Mouse (Mus musculus): Measurements from ENCODE around the gene Svs3a. TPM values are rescaled to one million over a fixed set of nuclear protein-coding genes. Genes with fewer than 3 reads are reported as not detected.
"Not testable (repeated sequence)": the region's sequence is repeated elsewhere in the genome, so short reads cannot be mapped to it uniquely, and the experiment has no call there.

The Svs3a gene
- polyA plus RNA-seq, 2 experiments, result not detected

GRCm38 (mm10) chr2:164320983-164321382 is 31.9 kb downstream of the Svs3a start:
- H3K27ac ChIP-seq (replicated peaks; ENCODE audit: low read depth, low read length), result no peak overlapping the region
- WGBS, result 83% methylated on average over 6 of the region's 6 CpGs
- no peaks in the 10 kb centered on the region for H3K27me3 ChIP-seq (ENCODE audit: control insufficient read depth, insufficient read depth, low read length)
- no peak overlapping the region for H3K9ac ChIP-seq (ENCODE audit: low read depth, low read length, severe bottlenecking)
- no peak overlapping the region for H3K4me3 ChIP-seq (replicated peaks; ENCODE audit: low read length)
- H3K4me2 ChIP-seq (replicated peaks; ENCODE audit: low read depth, low read length, severe bottlenecking), result no peak overlapping the region
- no peaks in the 10 kb centered on the region for H3K36me3 ChIP-seq (ENCODE audit: control insufficient read depth, insufficient read depth, low read length)
- DNase-seq (ENCODE audit: low spot score), result no peak
- no peak for ATAC-seq (ENCODE audit: low FRiP score, low read depth)
- H3K9me3 ChIP-seq (ENCODE audit: control insufficient read depth, low read length), result no peaks in the 10 kb centered on the region
- no peak for TF ChIP-seq POLR2A (IDR thresholded peaks at IDR 0.05; ENCODE audit: borderline replicate concordance, extremely low read depth, insufficient read depth, insufficient read length)
- H3K4me1 ChIP-seq (ENCODE audit: control insufficient read depth, insufficient read depth, low read length), result no peaks in the 10 kb centered on the region

- DNase-seq (ENCODE audit: low spot score); H3K4me1 ChIP-seq (ENCODE audit: control insufficient read depth, insufficient read depth, low read length); H3K27me3 ChIP-seq (ENCODE audit: control insufficient read depth, insufficient read depth, low read length); H3K9ac ChIP-seq (ENCODE audit: low read depth, low read length, severe bottlenecking); H3K27ac ChIP-seq (replicated peaks; ENCODE audit: low read depth, low read length); H3K36me3 ChIP-seq (ENCODE audit: control insufficient read depth, insufficient read depth, low read length); ATAC-seq (ENCODE audit: low FRiP score, low read depth); H3K4me2 ChIP-seq (replicated peaks; ENCODE audit: low read depth, low read length, severe bottlenecking); H3K9me3 ChIP-seq (ENCODE audit: control insufficient read depth, low read length); H3K4me3 ChIP-seq (replicated peaks; ENCODE audit: low read length): not testable (repeated sequence)
- WGBS, result 80% methylated on average over 3 of the region's 3 CpGs
These were observed 43.4 kb downstream of the Svs3a start, which contains the start of gene Svs5 for GRCm38 (mm10) chr2:164332440-164332839. Gene Svs5 (plus strand): TSS chr2:164332740.

Other genes starting within 250 kb of the Svs3a start
- gene Stk4, start 218.9 kb upstream of the Svs3a start, polyA plus RNA-seq (2012; rRNA removed), result 16.1 and 16.8 TPM in 2 replicates
- gene Stk4, start 218.9 kb upstream of the Svs3a start, polyA plus RNA-seq (2014; fragmentation: Nextera tagmentation; extraction: Ambion mirVana), result 23.2 and 25.5 TPM in 2 replicates
- gene Tomm34, start 218.1 kb upstream of the Svs3a start, polyA plus RNA-seq (2012; rRNA removed), result 39.1 and 42.9 TPM in 2 replicates
- 50.1 and 53.5 TPM in 2 replicates for gene Tomm34, start 218.1 kb upstream of the Svs3a start, polyA plus RNA-seq (2014; fragmentation: Nextera tagmentation; extraction: Ambion mirVana)
- gene Kcns1, start 118.2 kb upstream of the Svs3a start, polyA plus RNA-seq (2012; rRNA removed), result 6.8 and 11.2 TPM in 2 replicates
- 2.7 and 3.2 TPM in 2 replicates for gene Kcns1, start 118.2 kb upstream of the Svs3a start, polyA plus RNA-seq (2014; fragmentation: Nextera tagmentation; extraction: Ambion mirVana)
- gene Wfdc5, start 106.5 kb upstream of the Svs3a start, polyA plus RNA-seq (2012; rRNA removed), result 0.08 TPM in 1 of 2 replicates, not detected in the other
- 0.33 and 0.77 TPM in 2 replicates for gene Wfdc5, start 106.5 kb upstream of the Svs3a start, polyA plus RNA-seq (2014; fragmentation: Nextera tagmentation; extraction: Ambion mirVana)
- gene Wfdc12, start 98.7 kb upstream of the Svs3a start, polyA plus RNA-seq (2012; rRNA removed), result 0.30 and 0.32 TPM in 2 replicates
- not detected in 2 replicates for gene Wfdc12, start 98.7 kb upstream of the Svs3a start, polyA plus RNA-seq (2014; fragmentation: Nextera tagmentation; extraction: Ambion mirVana)
- gene Wfdc15a, start 89.1 kb upstream of the Svs3a start, polyA plus RNA-seq (2012; rRNA removed), result not detected in 2 replicates
- not detected in 2 replicates for gene Wfdc15a, start 89.1 kb upstream of the Svs3a start, polyA plus RNA-seq (2014; fragmentation: Nextera tagmentation; extraction: Ambion mirVana)
- not detected in 2 replicates for gene Wfdc15b, start 67.6 kb upstream of the Svs3a start, polyA plus RNA-seq (2012; rRNA removed)
- gene Wfdc15b, start 67.6 kb upstream of the Svs3a start, polyA plus RNA-seq (2014; fragmentation: Nextera tagmentation; extraction: Ambion mirVana), result not detected in 2 replicates
- not detected in 2 replicates for gene Svs2, start 50.8 kb upstream of the Svs3a start, polyA plus RNA-seq (2012; rRNA removed)
- gene Svs2, start 50.8 kb upstream of the Svs3a start, polyA plus RNA-seq (2014; fragmentation: Nextera tagmentation; extraction: Ambion mirVana), result not detected in 2 replicates
- gene Svs3b, start 32.6 kb upstream of the Svs3a start, polyA plus RNA-seq (2012; rRNA removed), result not detected in 2 replicates
- not detected in 2 replicates for gene Svs3b, start 32.6 kb upstream of the Svs3a start, polyA plus RNA-seq (2014; fragmentation: Nextera tagmentation; extraction: Ambion mirVana)
- not detected in 2 replicates for gene Svs4, start 10.8 kb upstream of the Svs3a start, polyA plus RNA-seq (2012; rRNA removed)
- not detected in 2 replicates for gene Svs4, start 10.8 kb upstream of the Svs3a start, polyA plus RNA-seq (2014; fragmentation: Nextera tagmentation; extraction: Ambion mirVana)
- gene Svs6, start 27.5 kb downstream of the Svs3a start, polyA plus RNA-seq (2012; rRNA removed), result not detected in 2 replicates
- gene Svs6, start 27.5 kb downstream of the Svs3a start, polyA plus RNA-seq (2014; fragmentation: Nextera tagmentation; extraction: Ambion mirVana), result not detected in 2 replicates
- not detected in 2 replicates for gene Svs5, start 43.5 kb downstream of the Svs3a start, polyA plus RNA-seq (2012; rRNA removed)
- gene Svs5, start 43.5 kb downstream of the Svs3a start, polyA plus RNA-seq (2014; fragmentation: Nextera tagmentation; extraction: Ambion mirVana), result not detected in 2 replicates
- gene Slpi, start 99.8 kb downstream of the Svs3a start, polyA plus RNA-seq (2012; rRNA removed), result 3.9 and 5.1 TPM in 2 replicates
- gene Slpi, start 99.8 kb downstream of the Svs3a start, polyA plus RNA-seq (2014; fragmentation: Nextera tagmentation; extraction: Ambion mirVana), result 1.1 and 2.1 TPM in 2 replicates
- gene Rbpjl, start 113.9 kb downstream of the Svs3a start, polyA plus RNA-seq (2012; rRNA removed), result 2.7 and 3.9 TPM in 2 replicates
- gene Rbpjl, start 113.9 kb downstream of the Svs3a start, polyA plus RNA-seq (2014; fragmentation: Nextera tagmentation; extraction: Ambion mirVana), result 0.45 and 0.76 TPM in 2 replicates
- 362 and 495 TPM in 2 replicates for gene Matn4, start 115.9 kb downstream of the Svs3a start, polyA plus RNA-seq (2012; rRNA removed)
- gene Matn4, start 115.9 kb downstream of the Svs3a start, polyA plus RNA-seq (2014; fragmentation: Nextera tagmentation; extraction: Ambion mirVana), result 30.2 and 39.9 TPM in 2 replicates
- gene Sdc4, start 154.6 kb downstream of the Svs3a start, polyA plus RNA-seq (2012; rRNA removed), result 27.4 and 29.7 TPM in 2 replicates
- gene Sdc4, start 154.6 kb downstream of the Svs3a start, polyA plus RNA-seq (2014; fragmentation: Nextera tagmentation; extraction: Ambion mirVana), result 65.9 and 68.2 TPM in 2 replicates
- gene Sys1, start 167.7 kb downstream of the Svs3a start, polyA plus RNA-seq (2012; rRNA removed), result 48.4 and 68.8 TPM in 2 replicates
- gene Sys1, start 167.7 kb downstream of the Svs3a start, polyA plus RNA-seq (2014; fragmentation: Nextera tagmentation; extraction: Ambion mirVana), result 73.1 TPM in 2 replicates
- gene Gm20458, start 171.7 kb downstream of the Svs3a start, polyA plus RNA-seq (2012; rRNA removed), result 9.0 and 10.4 TPM in 2 replicates
- 12.2 and 14.3 TPM in 2 replicates for gene Gm20458, start 171.7 kb downstream of the Svs3a start, polyA plus RNA-seq (2014; fragmentation: Nextera tagmentation; extraction: Ambion mirVana)
- gene Trp53tg5, start 184.5 kb downstream of the Svs3a start, polyA plus RNA-seq (2012; rRNA removed), result not detected in 2 replicates
- gene Trp53tg5, start 184.5 kb downstream of the Svs3a start, polyA plus RNA-seq (2014; fragmentation: Nextera tagmentation; extraction: Ambion mirVana), result 0.22 TPM in 1 of 2 replicates, not detected in the other
- gene Dbndd2, start 196.8 kb downstream of the Svs3a start, polyA plus RNA-seq (2012; rRNA removed), result 7.7 and 8.3 TPM in 2 replicates
- gene Dbndd2, start 196.8 kb downstream of the Svs3a start, polyA plus RNA-seq (2014; fragmentation: Nextera tagmentation; extraction: Ambion mirVana), result 2.9 and 4.4 TPM in 2 replicates
- gene Pigt, start 208.3 kb downstream of the Svs3a start, polyA plus RNA-seq (2012; rRNA removed), result 99.5 and 142 TPM in 2 replicates
- gene Pigt, start 208.3 kb downstream of the Svs3a start, polyA plus RNA-seq (2014; fragmentation: Nextera tagmentation; extraction: Ambion mirVana), result 72.4 and 81.4 TPM in 2 replicates